In genomic region chr9:71857926-71858325, GRCm38 (mm10) we compare ENCODE assay signal across 12 mouse cellular contexts.
"Had no signal": no experiment of that assay in that cellular context is flagged by ENCODE, and none has a peak within 500 bp of the region (broad histone marks: within the 10 kb centered on the region; RNA-seq: fewer than 3 reads in every experiment).

No protein-coding gene starts in this region.

- DNase-seq: left cerebral cortex, postnatal 4 days; liver; liver, embryonic 13.5 days; liver, postnatal 0 days; lung, adult 18-20 months; lung, adult 2 months; lung, embryonic 14.5 days; lung, postnatal 10 days; lung, postnatal 14 days; lung, postnatal 36 days; lung, postnatal 4 days; midbrain, embryonic 14.5 days had no signal
